Mouse (Mus musculus) heart, embryonic 13.5 days (tissue): Measurements from ENCODE around the gene Gas2l1. TPM values are rescaled to one million over a fixed set of nuclear protein-coding genes. Genes with fewer than 3 reads are reported as not detected.

ENCODE experiments used
- ATAC-seq: fragments of 200-750 bp; cut with Nextera tagmentation; 2 replicates; pipeline ENCODE4 v1.8.0; 2017; ENCODE audit warnings: moderate TSS enrichment; ENCODE audit not compliant: insufficient number of reproducible peaks, low FRiP score, low TSS enrichment; ENCODE audit errors: extremely low read depth
- H3K27ac ChIP-seq: fragments of 300-500 bp; sonication (generic); replicated peaks from 2 replicates; pipeline ENCODE4 v1.5.1; 2015; ENCODE audit warnings: moderate library complexity, mild to moderate bottlenecking, inconsistent platforms
- H3K27me3 ChIP-seq: fragments of 300-500 bp; sonication (generic); replicated peaks from 2 replicates; pipeline ENCODE4 v1.6.1; 2015; ENCODE audit warnings: mild to moderate bottlenecking, inconsistent platforms
- H3K36me3 ChIP-seq: fragments of 300-500 bp; sonication (generic); 2 replicates; pipeline ENCODE4 v1.6.1; 2015; ENCODE audit warnings: mild to moderate bottlenecking, inconsistent platforms
- H3K4me1 ChIP-seq: fragments of 300-500 bp; sonication (generic); 2 replicates; pipeline ENCODE4 v1.6.1; 2015; ENCODE audit warnings: inconsistent platforms
- H3K4me2 ChIP-seq: fragments of 300-500 bp; sonication (generic); 2 replicates; pipeline ENCODE4 v1.6.1; 2015; ENCODE audit warnings: inconsistent platforms, mild to moderate bottlenecking, moderate library complexity
- H3K4me3 ChIP-seq: fragments of 300-500 bp; sonication (generic); 2 replicates; pipeline ENCODE4 v1.5.1; 2015; ENCODE audit warnings: moderate library complexity, mild to moderate bottlenecking, inconsistent platforms
- H3K9ac ChIP-seq: fragments of 300-500 bp; sonication (generic); 2 replicates; pipeline ENCODE4 v1.6.1; 2015; ENCODE audit warnings: inconsistent platforms, mild to moderate bottlenecking, moderate library complexity
- H3K9me3 ChIP-seq: fragments of 300-500 bp; sonication (generic); 2 replicates; pipeline ENCODE4 v1.6.1; 2016; ENCODE audit warnings: inconsistent platforms
- WGBS: fragments of 180-500 bp; shearing (Covaris S2); methylation state at CpG from one replicate; pipeline ENCODE4 v1.1.7; 2015; ENCODE audit warnings: mixed read lengths; 5-methylcytosine and 5-hydroxymethylcytosine counted together
- polyA plus RNA-seq: library from polyadenylated mRNA; unstranded; fragments of >200 nt; fragmentation: Nextera tagmentation; extraction: Ambion mirVana; gene quantifications from 2 replicates; pipeline ENCODE4 v1.2.1, GENCODE M21; 2015

The Gas2l1 gene
- polyA plus RNA-seq, 1 experiment from 2014 or later = 21.0 TPM

DNA sequence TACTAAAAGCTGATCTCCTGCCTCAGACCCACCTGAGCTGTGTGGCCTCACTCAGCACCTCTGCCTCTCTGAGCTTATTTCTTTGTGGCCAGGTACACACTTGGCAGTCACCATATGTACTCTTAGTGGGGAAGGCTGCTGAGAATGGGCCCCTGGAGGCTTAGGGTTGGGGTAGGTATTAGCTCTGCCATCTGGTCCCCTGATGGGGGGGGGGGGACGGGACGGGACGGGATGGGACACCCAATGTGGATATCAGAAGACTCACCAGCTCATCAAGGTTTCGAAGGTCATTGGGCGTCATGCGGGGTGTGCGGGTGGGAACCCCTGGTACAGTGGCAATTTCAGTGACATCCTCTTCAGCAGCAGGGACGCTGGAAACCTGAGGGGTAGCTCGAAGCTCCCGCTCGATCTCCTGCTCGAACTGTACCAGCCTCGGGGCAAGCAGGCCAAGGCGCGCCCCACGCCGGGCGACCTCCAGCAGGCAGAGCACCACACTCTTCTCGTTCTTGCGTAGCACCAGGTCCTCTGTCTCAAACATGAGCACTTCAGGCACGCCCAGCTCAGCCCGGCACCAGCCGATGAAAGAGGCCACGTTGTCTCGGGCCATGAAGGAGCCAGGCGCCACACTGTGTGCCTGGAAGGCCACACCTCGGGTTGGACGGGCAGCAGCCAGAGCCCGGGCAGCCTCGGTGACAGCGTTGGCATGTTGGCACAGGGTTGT lies 1.4 kb downstream of the Gas2l1 start:
- Histone ChIP-seq H3K4me2 (peak overlapping the region; percentile 89), H3K9ac (peak overlapping the region; percentile 89), H3K4me1 (peaks cover 57% of the 10 kb centered on the region), H3K27ac (no peak overlapping the region), H3K36me3 (peaks cover 23% of the 10 kb centered on the region), H3K4me3 (peak overlapping the region; percentile 84), H3K9me3 (no peaks in the 10 kb centered on the region), H3K27me3 (peaks cover 57% of the 10 kb centered on the region)
- no peak for ATAC-seq
- WGBS = 60% methylated on average over 31 of the region's 31 CpGs

DNA sequence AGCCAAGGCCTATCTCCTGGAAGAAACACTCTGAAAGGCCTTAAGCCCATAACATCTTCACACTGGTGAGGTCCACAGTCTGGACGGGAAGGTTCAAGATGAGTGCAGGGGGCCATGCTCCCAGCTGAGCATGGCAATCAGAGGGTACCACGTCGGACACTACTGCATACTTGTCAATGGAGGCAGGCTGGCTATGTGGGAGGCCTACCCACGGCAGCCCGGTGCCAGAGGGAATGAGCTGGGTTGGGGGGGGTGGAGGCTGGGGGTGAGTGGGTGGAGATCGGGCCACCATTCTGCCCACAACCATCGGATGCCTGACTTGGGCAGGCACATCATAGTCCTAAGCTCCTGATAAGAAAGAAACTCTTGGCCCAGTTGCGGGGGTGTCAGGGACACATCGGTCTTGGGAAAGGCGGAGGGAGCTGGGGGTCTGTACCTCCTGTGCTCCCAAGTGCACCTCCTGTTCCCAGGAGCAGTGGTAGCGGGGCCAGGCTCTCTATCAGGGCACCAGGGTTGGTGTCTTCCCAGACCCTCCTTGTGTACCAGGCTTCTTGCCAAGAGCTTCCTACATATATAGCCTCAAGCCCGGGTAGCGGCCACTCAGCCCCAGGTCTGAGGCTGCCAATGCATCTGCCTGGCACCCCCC lies 2.1 kb downstream of the Gas2l1 start:
- Histone ChIP-seq H3K4me1 (peaks cover 62% of the 10 kb centered on the region), H3K4me3 (peak overlapping the region; percentile 84; the same call in 1 of the 2 replicates), H3K27ac (no peak overlapping the region), H3K4me2 (peak overlapping the region; percentile 89), H3K36me3 (peaks cover 16% of the 10 kb centered on the region), H3K27me3 (peaks cover 64% of the 10 kb centered on the region), H3K9ac (peak overlapping the region; percentile 19; the same call in 1 of the 2 replicates), H3K9me3 (no peaks in the 10 kb centered on the region)
- WGBS = 68% methylated on average over 13 of the region's 13 CpGs
- no peak for ATAC-seq

DNA sequence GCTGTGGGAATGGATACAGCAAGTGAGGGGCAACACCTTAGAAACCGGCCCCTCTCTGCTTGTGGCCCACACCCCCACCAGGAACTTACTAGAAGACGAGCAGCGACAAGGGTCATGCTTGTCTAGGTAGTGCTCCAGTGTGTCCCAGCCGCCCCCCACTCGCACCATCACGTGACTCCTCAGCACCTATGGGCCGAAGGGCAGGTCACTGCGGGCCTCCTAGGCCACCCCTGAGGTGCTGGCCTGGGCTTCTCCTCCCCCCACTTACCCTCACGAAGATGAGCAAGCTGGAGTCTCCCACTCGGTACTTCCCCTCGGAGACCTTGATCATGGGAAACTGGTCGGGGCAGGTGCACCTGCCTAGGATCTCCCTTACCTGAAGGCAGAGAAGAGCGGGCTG lies 2.8 kb downstream of the Gas2l1 start:
- WGBS = 31% methylated on average over 13 of the region's 13 CpGs
- Histone ChIP-seq H3K27ac (no peak overlapping the region), H3K9me3 (no peaks in the 10 kb centered on the region), H3K36me3 (peaks cover 9% of the 10 kb centered on the region), H3K4me3 (peak overlapping the region; percentile 50), H3K27me3 (peaks cover 71% of the 10 kb centered on the region), H3K4me1 (peaks cover 69% of the 10 kb centered on the region), H3K9ac (peak overlapping the region; percentile 75), H3K4me2 (peak overlapping the region; percentile 89)
- ATAC-seq = no peak

DNA sequence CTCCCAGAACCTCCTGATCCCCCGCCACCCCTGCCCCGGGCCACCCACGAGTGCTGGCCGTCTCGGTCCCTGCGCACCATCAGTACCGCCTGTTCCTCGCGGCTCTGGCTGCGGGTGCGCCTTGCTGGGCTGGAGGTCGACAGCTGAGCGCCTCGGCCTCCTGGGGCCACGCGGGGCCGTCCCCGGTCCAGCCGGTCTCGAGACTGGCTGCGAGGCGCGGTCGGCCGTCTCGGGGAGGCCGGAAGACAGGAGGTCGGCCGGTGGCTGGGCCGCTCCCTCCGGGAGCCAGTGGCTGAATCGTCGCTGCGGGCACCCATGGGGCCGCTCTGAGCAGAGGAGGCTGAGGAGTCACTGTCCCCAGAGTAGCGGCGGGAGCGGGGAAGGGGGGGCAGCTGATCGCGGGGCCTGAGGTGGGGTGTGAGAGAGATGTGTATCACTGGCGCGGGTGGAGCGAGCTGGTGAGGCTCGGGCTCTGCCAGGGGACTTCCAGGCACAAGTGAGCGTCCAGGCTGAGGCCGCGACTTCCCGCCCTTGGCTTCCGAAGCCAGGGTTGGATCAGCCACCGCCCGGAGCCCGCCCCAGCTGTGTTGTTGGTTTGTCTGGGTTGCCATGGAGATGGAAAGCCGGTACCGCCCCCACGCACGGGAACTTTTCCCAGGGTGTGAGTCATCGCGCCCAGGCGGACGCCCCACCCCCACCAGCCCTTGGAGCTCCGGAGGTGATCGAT lies 3.6 kb downstream of the Gas2l1 start:
- 2% methylated on average over 62 of the region's 62 CpGs for WGBS
- H3K27me3 ChIP-seq = peaks cover 78% of the 10 kb centered on the region
- ATAC-seq = peak; percentile 65
- no peak overlapping the region for H3K27ac ChIP-seq
- H3K4me3 ChIP-seq = peak overlapping the region; percentile 50
- H3K4me2 ChIP-seq = peak overlapping the region; percentile 89
- H3K36me3 ChIP-seq = peaks cover 9% of the 10 kb centered on the region
- H3K4me1 ChIP-seq = peaks cover 74% of the 10 kb centered on the region
- peak overlapping the region; percentile 75 for H3K9ac ChIP-seq
- H3K9me3 ChIP-seq = no peaks in the 10 kb centered on the region

DNA sequence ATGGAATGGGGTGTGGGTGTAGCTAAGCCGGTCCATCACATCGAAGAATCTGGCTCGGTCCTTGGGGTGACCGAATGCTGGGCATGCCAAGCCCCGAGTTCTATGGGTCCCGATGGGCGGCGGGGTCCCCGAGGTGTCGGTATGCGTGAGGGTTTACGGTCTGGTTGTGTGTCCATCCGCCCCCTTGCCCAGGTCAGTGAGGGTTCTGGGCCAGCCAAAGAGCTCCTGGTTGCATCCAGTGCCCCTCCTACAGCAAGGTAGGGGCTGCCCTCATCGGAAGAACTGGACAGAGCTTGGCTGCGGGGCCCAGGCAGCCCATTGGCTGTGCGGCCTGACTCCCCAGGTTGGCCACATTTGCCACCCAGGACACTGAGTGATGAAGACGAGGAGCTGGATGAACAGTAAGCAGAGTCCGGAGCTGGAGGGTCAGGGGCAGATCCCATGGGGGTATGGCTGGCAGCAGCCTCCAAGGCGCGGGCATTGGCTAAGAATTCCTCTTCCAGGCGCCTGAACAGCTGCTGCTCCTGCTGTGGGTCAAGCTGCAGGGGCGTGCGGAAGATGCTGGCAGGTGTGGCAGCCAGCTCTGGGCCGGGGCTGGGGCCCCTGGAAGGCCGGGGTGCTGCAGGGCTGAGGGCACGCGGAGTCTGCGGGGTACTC lies 4.2 kb downstream of the Gas2l1 start:
- no peak overlapping the region for H3K27ac ChIP-seq
- H3K4me1 ChIP-seq = peaks cover 74% of the 10 kb centered on the region
- no peaks in the 10 kb centered on the region for H3K9me3 ChIP-seq
- peak overlapping the region; percentile 89 for H3K4me2 ChIP-seq
- peaks cover 9% of the 10 kb centered on the region for H3K36me3 ChIP-seq
- no peak for ATAC-seq
- peak overlapping the region; percentile 50 for H3K4me3 ChIP-seq
- H3K9ac ChIP-seq = peak overlapping the region; percentile 75
- H3K27me3 ChIP-seq = peaks cover 85% of the 10 kb centered on the region
- 59% methylated on average over 28 of the region's 28 CpGs for WGBS

DNA sequence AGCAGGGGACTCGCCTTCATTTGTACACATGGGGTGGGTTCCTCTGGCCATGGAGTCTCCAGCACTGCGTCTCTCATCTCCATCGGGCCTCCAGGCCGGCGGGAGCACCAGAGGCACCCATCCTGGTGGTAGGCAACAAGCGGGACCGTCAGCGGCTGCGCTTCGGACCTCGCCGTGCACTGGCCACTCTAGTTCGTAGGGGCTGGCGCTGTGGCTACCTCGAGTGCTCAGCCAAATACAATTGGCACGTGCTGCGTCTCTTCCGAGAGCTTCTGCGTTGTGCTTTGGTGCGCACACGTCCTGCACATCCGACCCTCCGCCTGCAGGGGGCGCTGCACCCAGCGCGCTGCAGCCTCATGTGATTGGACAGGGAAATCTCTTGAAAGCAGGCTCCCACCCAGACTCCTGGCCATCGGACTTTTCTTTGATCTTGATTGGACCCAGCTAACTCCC lies 5.4 kb downstream of the Gas2l1 start:
- Histone ChIP-seq H3K4me2 (peak overlapping the region; percentile 97; the same call in 1 of the 2 replicates), H3K27ac (no peak overlapping the region), H3K36me3 (peaks cover 9% of the 10 kb centered on the region), H3K9ac (no peak overlapping the region), H3K27me3 (peaks cover 96% of the 10 kb centered on the region), H3K4me3 (peak overlapping the region; percentile 15; the same call in 1 of the 2 replicates), H3K4me1 (peaks cover 68% of the 10 kb centered on the region), H3K9me3 (no peaks in the 10 kb centered on the region)
- ATAC-seq = no peak
- 9% methylated on average over 27 of the region's 27 CpGs for WGBS

DNA sequence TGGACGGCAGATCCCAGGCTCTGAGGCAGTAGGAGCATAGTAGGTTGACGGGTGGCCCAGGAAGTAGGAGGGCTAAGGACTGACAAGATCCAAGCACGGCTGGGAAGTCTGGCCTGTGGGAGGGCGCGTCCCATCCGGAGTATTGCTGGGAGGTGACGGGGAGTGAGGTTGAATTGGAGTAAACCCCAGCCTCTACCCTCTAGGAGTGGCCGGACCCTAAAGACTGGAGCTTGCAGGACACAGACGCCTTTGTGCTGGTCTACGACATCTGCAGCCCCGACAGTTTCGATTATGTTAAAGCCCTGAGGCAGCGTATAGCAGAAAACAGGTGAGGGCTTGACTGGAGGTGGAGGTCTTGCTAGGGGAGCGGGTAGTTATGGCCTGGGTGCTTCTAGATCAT lies 5.9 kb downstream of the Gas2l1 start:
- WGBS = 22% methylated on average over 14 of the region's 14 CpGs
- peaks cover 63% of the 10 kb centered on the region for H3K4me1 ChIP-seq
- peaks cover 9% of the 10 kb centered on the region for H3K36me3 ChIP-seq
- ATAC-seq = no peak
- peak overlapping the region; percentile 97 for H3K4me2 ChIP-seq
- H3K9me3 ChIP-seq = no peaks in the 10 kb centered on the region
- peak overlapping the region; percentile 12; the same call in 1 of the 2 replicates for H3K9ac ChIP-seq
- H3K27ac ChIP-seq = no peak overlapping the region
- peaks cover 94% of the 10 kb centered on the region for H3K27me3 ChIP-seq
- H3K4me3 ChIP-seq = peak overlapping the region; percentile 15; the same call in 1 of the 2 replicates

DNA sequence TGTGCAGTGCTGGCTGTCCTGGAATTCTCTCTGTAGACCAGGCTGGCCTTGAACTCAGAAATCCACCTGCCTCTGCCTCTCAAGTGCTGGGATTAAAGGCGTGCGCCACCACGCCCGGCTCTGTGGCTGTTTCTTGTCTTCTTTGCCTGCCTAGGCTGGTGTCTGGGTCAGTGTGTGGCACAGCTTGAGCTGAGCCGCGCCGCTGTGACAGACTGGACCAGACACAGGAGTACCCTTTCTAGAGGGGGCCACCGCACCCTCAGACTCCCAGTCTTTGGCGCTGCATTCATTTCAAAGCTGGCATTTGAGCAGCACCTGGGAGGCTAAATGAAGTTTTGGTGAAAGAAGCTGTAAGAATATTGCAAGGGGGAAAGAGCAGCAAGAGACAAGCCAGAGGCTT lies 6.3 kb downstream of the Gas2l1 start:
- peaks cover 59% of the 10 kb centered on the region for H3K4me1 ChIP-seq
- no peak for ATAC-seq
- peak overlapping the region; percentile 97 for H3K4me2 ChIP-seq
- H3K27ac ChIP-seq = no peak overlapping the region
- no peaks in the 10 kb centered on the region for H3K9me3 ChIP-seq
- 0 out of 2 replicates have a peak overlapping the region, but pooled peaks have one; percentile 24 for H3K9ac ChIP-seq
- peaks cover 9% of the 10 kb centered on the region for H3K36me3 ChIP-seq
- 31% methylated on average over 9 of the region's 9 CpGs for WGBS
- peak overlapping the region; percentile 64; the same call in 1 of the 2 replicates for H3K4me3 ChIP-seq
- peaks cover 90% of the 10 kb centered on the region for H3K27me3 ChIP-seq

DNA sequence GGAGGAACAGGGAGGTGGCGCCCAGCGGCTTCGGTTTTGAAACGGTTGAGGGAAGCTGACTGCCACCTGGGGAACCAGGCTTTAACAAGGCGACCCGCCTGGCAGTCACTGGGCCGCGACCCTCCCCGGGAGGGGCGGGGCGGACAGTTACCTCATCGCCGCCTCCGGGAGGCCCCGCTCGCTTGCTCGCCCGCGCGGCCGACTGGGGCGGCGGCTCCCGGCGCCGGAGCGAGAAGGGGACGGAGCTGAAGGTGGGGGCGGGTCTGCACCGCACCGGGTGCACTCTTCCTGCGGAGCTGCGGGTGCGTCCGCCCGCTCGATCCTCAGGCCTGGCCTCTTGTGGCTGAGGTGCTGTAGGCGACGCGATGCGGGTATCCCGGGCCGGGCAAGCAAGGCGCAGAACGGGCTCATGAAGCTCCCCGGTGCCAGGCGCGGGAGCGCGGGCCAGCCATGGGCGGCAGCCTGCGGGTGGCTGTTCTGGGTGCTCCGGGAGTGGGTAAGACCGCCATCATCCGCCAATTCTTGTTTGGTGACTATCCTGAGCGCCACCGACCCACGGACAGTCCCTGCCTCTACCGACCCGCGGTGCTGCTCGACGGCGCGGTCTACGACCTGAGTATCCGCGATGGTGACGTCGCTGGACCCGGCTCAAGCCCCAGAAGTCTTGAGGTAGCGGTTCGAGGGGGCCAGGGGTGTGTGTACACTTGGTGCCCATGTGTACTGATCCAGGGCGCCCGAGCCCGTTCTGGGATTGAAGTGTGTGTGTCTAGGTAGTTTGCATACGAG lies 7.1 kb downstream of the Gas2l1 start, which contains the start of gene Rasl10a:
TSS of gene Rasl10a (plus strand) at position 273 of the 786 bp plus-strand sequence.
- Histone ChIP-seq H3K4me1 (peaks cover 51% of the 10 kb centered on the region), H3K4me2 (peak within 1 kb of the TSS; percentile 97), H3K9ac (peak within 1 kb of the TSS; percentile 79), H3K9me3 (no peaks in the 10 kb centered on the region), H3K27me3 (peaks cover 82% of the 10 kb centered on the region), H3K27ac (no peak within 1 kb of the TSS), H3K36me3 (peaks cover 9% of the 10 kb centered on the region), H3K4me3 (peak within 1 kb of the TSS; percentile 64)
- ATAC-seq = no peak
- 2% methylated on average over 63 of the region's 77 CpGs for WGBS

DNA sequence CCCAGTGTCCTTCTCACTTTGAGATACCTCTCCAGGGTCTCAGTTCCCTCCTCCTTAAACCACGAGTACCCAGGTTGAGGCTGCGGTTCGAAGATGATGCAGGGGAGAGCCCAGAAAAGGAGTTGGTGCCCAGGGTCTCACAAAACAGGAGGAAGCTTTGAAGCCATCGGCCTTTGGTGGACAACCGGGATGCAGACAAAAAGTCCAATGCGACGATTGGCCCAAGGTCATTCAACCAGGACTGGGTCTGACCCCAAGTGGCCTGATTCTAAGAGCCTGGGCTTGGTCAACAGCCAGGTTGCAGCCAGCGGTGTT lies 7.6 kb downstream of the Gas2l1 start:
- WGBS = 26% methylated on average over 8 of the region's 8 CpGs
- ATAC-seq = no peak
- Histone ChIP-seq H3K4me1 (peaks cover 46% of the 10 kb centered on the region), H3K36me3 (peaks cover 9% of the 10 kb centered on the region), H3K4me2 (peak overlapping the region; percentile 97), H3K4me3 (peak overlapping the region; percentile 64), H3K9me3 (no peaks in the 10 kb centered on the region), H3K9ac (peak overlapping the region; percentile 79), H3K27ac (no peak overlapping the region), H3K27me3 (peaks cover 77% of the 10 kb centered on the region)
